Mouse (Mus musculus) ES-E14 (cell line): ENCODE results near the gene Prkab1. TPM values are rescaled to one million over a fixed set of nuclear protein-coding genes. Genes with fewer than 3 reads are reported as not detected.

ENCODE experiments used
- DNase-seq: peaks from one replicate; pipeline ENCODE4 v3.0.0-alpha.2; 2013; ENCODE audit warnings: low read depth, low spot score
- H3K27ac ChIP-seq: 2 replicates; pipeline ENCODE4 v1.5.1; 2012; ENCODE audit warnings: low read depth, mild to moderate bottlenecking, low read length, moderate library complexity, mixed read lengths; ENCODE audit not compliant: poor library complexity, insufficient read depth, severe bottlenecking
- H3K36me3 ChIP-seq: 2 replicates; pipeline ENCODE4 v1.6.1; 2012; ENCODE audit warnings: mild to moderate bottlenecking, low read length, moderate library complexity, mixed read lengths; ENCODE audit not compliant: control insufficient read depth, poor library complexity, insufficient read depth, severe bottlenecking
- H3K4me1 ChIP-seq, 2 experiments: fragments of 150-350 bp in 1 of 2; sonication (generic) in 1 of 2; 2 replicates each; pipeline ENCODE4 v1.6.1; 2012; ENCODE audit warnings: low read length in 2 of 2, mild to moderate bottlenecking in 1 of 2, mixed read lengths in 1 of 2; ENCODE audit not compliant: control insufficient read depth in 2 of 2, insufficient read depth in 2 of 2, poor library complexity in 1 of 2
- H3K4me3 ChIP-seq, 2 experiments: fragments of 150-350 bp in 1 of 2; sonication (generic) in 1 of 2; 2 replicates each; pipeline ENCODE4 v1.5.1; 2012; ENCODE audit warnings: low read length in 2 of 2, low read depth in 1 of 2, mild to moderate bottlenecking in 1 of 2, mixed read lengths in 1 of 2; ENCODE audit not compliant: insufficient read depth in 1 of 2, poor library complexity in 1 of 2, severe bottlenecking in 1 of 2
- H3K9ac ChIP-seq: 2 replicates; pipeline ENCODE4 v1.6.1; 2012; ENCODE audit warnings: low read depth, mild to moderate bottlenecking, low read length, mixed read lengths; ENCODE audit not compliant: poor library complexity, insufficient read depth, severe bottlenecking
- H3K9me3 ChIP-seq: fragments of 150-350 bp; sonication (generic); 2 replicates; pipeline ENCODE4 v1.6.1; 2012; ENCODE audit warnings: low read depth, mild to moderate bottlenecking, low read length; ENCODE audit not compliant: control insufficient read depth, insufficient read depth
- CHD2 ChIP-seq: IDR thresholded peaks from 2 replicates; pipeline ENCODE4 v1.6.1; 2014; ENCODE audit warnings: mild to moderate bottlenecking, low read depth, low read length, inconsistent platforms
- HCFC1 ChIP-seq: IDR thresholded peaks from 2 replicates; pipeline ENCODE4 v1.6.1; 2012; ENCODE audit warnings: low read length, inconsistent platforms, borderline replicate concordance; ENCODE audit not compliant: insufficient read depth
- MAFK ChIP-seq: IDR thresholded peaks from 2 replicates; pipeline ENCODE4 v1.6.1; 2014; ENCODE audit warnings: mild to moderate bottlenecking, low read depth, low read length, inconsistent platforms; ENCODE audit not compliant: insufficient read depth
- ZC3H11A ChIP-seq: IDR thresholded peaks from 2 replicates; pipeline ENCODE4 v1.6.1; 2012; ENCODE audit warnings: low read depth, mild to moderate bottlenecking, inconsistent platforms, low read length, borderline replicate concordance
- ZNF384 ChIP-seq: IDR thresholded peaks from 2 replicates; pipeline ENCODE4 v1.6.1; 2012; ENCODE audit warnings: low read depth, low read length, inconsistent platforms
- in situ Hi-C, 2 experiments: fragments of 600-800 bp; cut with MboI; formaldehyde crosslinking; loops; one replicate each; pipeline ENCODE4 v1.15.1; 2025; ENCODE audit warnings: low sequenced_read_pairs in 2 of 2, inconsistent platforms in 1 of 2; ENCODE audit not compliant: unreplicated experiment in 2 of 2
- total RNA-seq: library from RNA; depleted of rRNA; stranded (reverse); fragments of 300-350 nt; gene quantifications from 2 replicates; pipeline ENCODE4 v1.2.3, GENCODE M21; 2012

Gene Prkab1
- total RNA-seq, 1 experiment, result 21.2 TPM

GRCm38 (mm10) chr5:116022131-116022530 is 2.2 kb downstream of the Prkab1 start:
- in situ Hi-C loops, result no loop called here
- H3K4me3 ChIP-seq, result no peak overlapping the region

GRCm38 (mm10) chr5:116021552-116021951 is 2.8 kb downstream of the Prkab1 start:
- in situ Hi-C loops, result no loop called here
- peaks cover 0 to 9% of the 10 kb centered on the region in 2 experiments; a peak in 2 of 4 replicates for H3K4me1 ChIP-seq
- TF ChIP-seq HCFC1, result no peak
- no peak for TF ChIP-seq CHD2
- no peak for TF ChIP-seq MAFK
- TF ChIP-seq ZC3H11A, result no peak
- H3K4me3 ChIP-seq, result no peak overlapping the region
- no peak overlapping the region for H3K27ac ChIP-seq
- peaks cover 46% of the 10 kb centered on the region for H3K36me3 ChIP-seq
- H3K9me3 ChIP-seq, result no peaks in the 10 kb centered on the region
- peak overlapping the region; percentile 35; the same call in 1 of the 2 replicates for H3K9ac ChIP-seq
- no peak for DNase-seq

More at GRCm38 (mm10) chr5:116022131-116022530, 2.2 kb downstream of the Prkab1 start:
- no peaks in the 10 kb centered on the region for H3K9me3 ChIP-seq
- TF ChIP-seq HCFC1 (no peak), CHD2 (no peak), ZNF384 (no peak), MAFK (no peak), ZC3H11A (no peak)
- H3K36me3 ChIP-seq, result peaks cover 41% of the 10 kb centered on the region
- no peak overlapping the region for H3K27ac ChIP-seq
- no peak for DNase-seq
- peaks cover 0 to 9% of the 10 kb centered on the region in 2 experiments; a peak in 2 of 4 replicates for H3K4me1 ChIP-seq
- H3K9ac ChIP-seq, result no peak overlapping the region

- Histone ChIP-seq H3K27ac (no peak overlapping the region), H3K4me1 (peaks cover 0 to 9% of the 10 kb centered on the region in 2 experiments; a peak in 1 of 4 replicates), H3K9me3 (no peaks in the 10 kb centered on the region), H3K4me3 (no peak overlapping the region), H3K36me3 (peaks cover 65% of the 10 kb centered on the region), H3K9ac (no peak overlapping the region)
- in situ Hi-C loops, result no loop called here
- TF ChIP-seq MAFK (no peak), ZC3H11A (no peak), HCFC1 (no peak), CHD2 (no peak), ZNF384 (no peak)
- DNase-seq, result no peak
Observed at GRCm38 (mm10) chr5:116019371-116019770, 4.9 kb downstream of the Prkab1 start.

- no peaks in the 10 kb centered on the region for H3K9me3 ChIP-seq
- in situ Hi-C loops, result no loop called here
- no peak overlapping the region for H3K4me3 ChIP-seq
- H3K36me3 ChIP-seq, result peaks cover 71% of the 10 kb centered on the region
- no peak overlapping the region for H3K27ac ChIP-seq
- no peak for TF ChIP-seq ZC3H11A
- TF ChIP-seq HCFC1, result no peak
- no peak for TF ChIP-seq CHD2
- no peak for TF ChIP-seq MAFK
- no peak for TF ChIP-seq ZNF384
- DNase-seq, result no peak
- H3K4me1 ChIP-seq, result peaks cover 0 to 9% of the 10 kb centered on the region in 2 experiments; a peak in 1 of 4 replicates
- no peak overlapping the region for H3K9ac ChIP-seq
Observed at GRCm38 (mm10) chr5:116018784-116019183, 5.5 kb downstream of the Prkab1 start.

GRCm38 (mm10) chr5:116018196-116018595 is 6.1 kb downstream of the Prkab1 start:
- Histone ChIP-seq H3K9me3 (no peaks in the 10 kb centered on the region), H3K4me3 (no peak overlapping the region), H3K4me1 (peaks cover 0 to 6% of the 10 kb centered on the region in 2 experiments; a peak in 1 of 4 replicates), H3K36me3 (peaks cover 74% of the 10 kb centered on the region), H3K9ac (no peak overlapping the region), H3K27ac (no peak overlapping the region)
- in situ Hi-C loops, result no loop called here
- DNase-seq, result no peak
- TF ChIP-seq CHD2, result no peak
- no peak for TF ChIP-seq ZNF384
- no peak for TF ChIP-seq HCFC1
- TF ChIP-seq ZC3H11A, result no peak
- no peak for TF ChIP-seq MAFK
